Mouse (Mus musculus) liver, embryonic 11.5 days (tissue): Measurements from ENCODE around the gene Zfp764. TPM values are rescaled to one million over a fixed set of nuclear protein-coding genes. Genes with fewer than 3 reads are reported as not detected.
"Not testable (repeated sequence)": the region's sequence is repeated elsewhere in the genome, so short reads cannot be mapped to it uniquely, and the experiment has no call there.

Source experiments
- ATAC-seq: fragments of 200-750 bp; cut with Nextera tagmentation; replicated peaks from 2 replicates; pipeline ENCODE4 v1.8.0; 2017; ENCODE audit warnings: moderate number of reproducible peaks, mild to moderate bottlenecking, moderate TSS enrichment, moderate library complexity; ENCODE audit not compliant: low FRiP score
- DNase-seq: peaks from one replicate; pipeline ENCODE4 v3.0.0-alpha.2; 2017; ENCODE audit warnings: low spot score
- H3K27ac ChIP-seq: fragments of 300-500 bp; sonication (generic); 2 replicates; pipeline ENCODE4 v1.5.1; 2014; ENCODE audit warnings: mild to moderate bottlenecking, low read depth, low read length, control low read depth
- H3K27me3 ChIP-seq: fragments of 300-500 bp; sonication (generic); replicated peaks from 2 replicates; pipeline ENCODE4 v1.6.1; 2014; ENCODE audit warnings: low read length, mixed read lengths; ENCODE audit not compliant: control insufficient read depth, insufficient read depth
- H3K36me3 ChIP-seq: fragments of 300-500 bp; sonication (generic); 2 replicates; pipeline ENCODE4 v1.6.1; 2014; ENCODE audit warnings: mild to moderate bottlenecking, low read length, moderate library complexity, mixed read lengths; ENCODE audit not compliant: control insufficient read depth, insufficient read depth
- H3K4me1 ChIP-seq: fragments of 300-500 bp; sonication (generic); replicated peaks from 2 replicates; pipeline ENCODE4 v1.6.1; 2014; ENCODE audit warnings: low read length, mixed read lengths; ENCODE audit not compliant: control insufficient read depth, insufficient read depth
- H3K4me2 ChIP-seq: fragments of 300-500 bp; sonication (generic); 2 replicates; pipeline ENCODE4 v1.6.1; 2014; ENCODE audit warnings: mild to moderate bottlenecking, control low read depth, moderate library complexity
- H3K4me3 ChIP-seq: fragments of 300-500 bp; sonication (generic); 2 replicates; pipeline ENCODE4 v1.5.1; 2014; ENCODE audit warnings: low read depth, low read length, control low read depth
- H3K9ac ChIP-seq: fragments of 300-500 bp; sonication (generic); 2 replicates; pipeline ENCODE4 v1.6.1; 2014; ENCODE audit warnings: low read depth, low read length, control low read depth
- H3K9me3 ChIP-seq: fragments of 300-500 bp; sonication (generic); 2 replicates; pipeline ENCODE4 v1.6.1; 2016; ENCODE audit warnings: low read length, inconsistent platforms, mixed read lengths; ENCODE audit not compliant: control insufficient read depth
- WGBS: fragments of 180-500 bp; shearing (Covaris S2); extraction: QIAGEN DNeasy Blood & Tissue Kit; methylation state at CpG from one replicate; pipeline ENCODE4 v1.1.7; 2014; 5-methylcytosine and 5-hydroxymethylcytosine counted together
- polyA plus RNA-seq: library from polyadenylated mRNA; unstranded; fragments of >200 nt; fragmentation: Nextera tagmentation; extraction: Ambion mirVana; gene quantifications from 2 replicates; pipeline ENCODE4 v1.2.1, GENCODE M21; 2014

Zfp764 gene
- polyA plus RNA-seq, 1 experiment from 2014 or later, result 4.8 TPM

DNA sequence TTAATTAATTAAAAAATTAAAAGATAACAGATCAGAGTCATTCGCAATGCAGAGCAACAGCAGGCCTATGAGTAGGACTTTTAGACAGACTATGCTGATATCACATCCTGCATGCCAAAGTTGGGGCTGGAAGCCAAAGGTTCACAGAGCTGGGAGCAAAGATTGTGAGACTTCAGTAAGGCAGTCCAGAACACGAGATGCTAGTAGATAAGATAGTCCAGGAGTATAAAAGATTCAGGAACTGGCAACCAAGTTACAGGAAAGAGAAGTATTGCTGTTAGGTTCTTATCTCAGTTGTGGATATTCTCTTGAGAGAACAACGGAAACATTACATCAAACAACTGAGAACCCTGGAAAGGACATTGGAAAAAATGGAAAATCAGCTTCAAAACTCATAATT is 19.7 kb upstream of the Zfp764 start:
- H3K9me3 ChIP-seq, result no peaks in the 10 kb centered on the region
- H3K4me3 ChIP-seq, result no peak overlapping the region
- WGBS, result 56% methylated on average over 3 of the region's 3 CpGs
- ATAC-seq (no peak), DNase-seq (no peak)
- H3K27ac ChIP-seq, result no peak overlapping the region
- H3K36me3 ChIP-seq, result no peaks in the 10 kb centered on the region
- peaks cover 5% of the 10 kb centered on the region; the same call in 1 of the 2 replicates for H3K27me3 ChIP-seq
- H3K4me2 ChIP-seq, result no peak overlapping the region
- H3K4me1 ChIP-seq, result no peaks in the 10 kb centered on the region; the same call in 1 of the 2 replicates
- no peak overlapping the region for H3K9ac ChIP-seq

DNA sequence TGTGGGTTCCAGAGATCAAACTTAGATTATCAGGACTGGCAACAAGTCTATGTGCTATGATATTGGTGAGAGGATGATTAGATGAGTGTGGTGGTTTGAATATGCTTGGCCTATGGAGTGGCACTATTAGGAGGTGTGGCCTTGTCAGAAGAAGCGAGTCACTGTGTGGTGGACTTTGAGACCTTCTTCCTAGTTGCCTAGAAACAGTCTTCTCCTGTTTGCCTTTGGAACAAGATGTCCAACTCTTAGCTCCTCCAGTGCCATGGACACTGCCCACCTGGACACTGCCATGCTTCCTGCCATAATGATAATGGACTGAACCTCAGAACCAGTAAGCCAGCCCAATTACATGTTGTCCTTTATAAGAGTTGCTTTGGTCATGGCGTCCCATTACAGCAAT is 19.3 kb upstream of the Zfp764 start:
- H3K4me1 ChIP-seq, result peaks cover 4% of the 10 kb centered on the region
- WGBS, result 86% methylated on average over 2 of the region's 2 CpGs
- H3K27ac ChIP-seq, result no peak overlapping the region
- H3K36me3 ChIP-seq, result no peaks in the 10 kb centered on the region
- no peak for ATAC-seq
- no peaks in the 10 kb centered on the region for H3K9me3 ChIP-seq
- no peak for DNase-seq
- no peak overlapping the region for H3K9ac ChIP-seq
- peaks cover 5% of the 10 kb centered on the region; the same call in 1 of the 2 replicates for H3K27me3 ChIP-seq
- H3K4me2 ChIP-seq, result no peak overlapping the region
- H3K4me3 ChIP-seq, result no peak overlapping the region

DNA sequence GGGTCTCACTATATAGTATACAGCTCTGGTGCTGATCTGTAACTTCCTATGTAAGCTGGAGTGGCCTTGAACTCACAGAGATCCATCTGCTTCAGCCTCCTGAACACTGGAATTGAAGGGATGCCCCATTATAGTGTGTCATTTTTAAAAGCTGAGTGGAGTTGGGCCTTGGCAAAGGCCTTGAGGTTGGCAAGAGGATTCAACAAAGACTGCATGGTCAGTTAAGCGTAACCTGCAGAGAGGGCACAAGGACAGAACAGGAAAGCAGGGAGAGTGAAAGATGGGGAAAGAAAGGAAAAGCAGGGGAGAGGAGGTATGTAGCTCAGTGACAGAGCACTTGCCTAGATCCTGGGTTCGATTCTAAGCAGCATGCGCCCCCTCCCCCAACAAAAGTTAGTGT is 18.7 kb upstream of the Zfp764 start:
- Histone ChIP-seq H3K4me2 (no peak overlapping the region), H3K9me3 (no peaks in the 10 kb centered on the region), H3K36me3 (no peaks in the 10 kb centered on the region), H3K4me1 (peaks cover 5% of the 10 kb centered on the region), H3K9ac (no peak overlapping the region), H3K27ac (no peak overlapping the region), H3K27me3 (peaks cover 5% of the 10 kb centered on the region; the same call in 1 of the 2 replicates), H3K4me3 (no peak overlapping the region)
- WGBS, result 87% methylated on average over 3 of the region's 3 CpGs
- no peak for DNase-seq
- no peak for ATAC-seq

DNA sequence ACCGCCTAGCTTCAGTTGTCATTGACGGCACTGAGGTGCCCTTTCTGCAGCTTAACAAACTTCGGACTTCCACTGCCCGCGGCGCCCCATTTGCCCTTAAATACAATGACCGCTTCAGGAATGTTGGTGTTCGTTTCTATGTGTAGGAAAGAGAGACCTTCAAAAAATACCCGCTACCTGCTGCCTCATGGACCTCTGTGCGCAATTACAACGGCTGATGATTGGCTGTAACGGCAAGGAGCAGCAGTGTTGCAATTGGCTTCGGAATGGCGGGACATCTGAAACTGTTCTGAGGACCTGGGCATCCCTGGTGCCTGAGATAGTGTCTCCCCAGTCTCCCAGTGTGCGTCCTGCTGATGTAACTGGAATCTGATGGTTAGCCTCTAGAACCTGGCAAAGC is 15.6 kb upstream of the Zfp764 start:
- whole genome bisulfite sequencing, result under 1% methylated on average over 15 of the region's 15 CpGs
- no peak overlapping the region; the same call in 1 of the 2 replicates for H3K27ac ChIP-seq
- DNase-seq, result no peak

DNA sequence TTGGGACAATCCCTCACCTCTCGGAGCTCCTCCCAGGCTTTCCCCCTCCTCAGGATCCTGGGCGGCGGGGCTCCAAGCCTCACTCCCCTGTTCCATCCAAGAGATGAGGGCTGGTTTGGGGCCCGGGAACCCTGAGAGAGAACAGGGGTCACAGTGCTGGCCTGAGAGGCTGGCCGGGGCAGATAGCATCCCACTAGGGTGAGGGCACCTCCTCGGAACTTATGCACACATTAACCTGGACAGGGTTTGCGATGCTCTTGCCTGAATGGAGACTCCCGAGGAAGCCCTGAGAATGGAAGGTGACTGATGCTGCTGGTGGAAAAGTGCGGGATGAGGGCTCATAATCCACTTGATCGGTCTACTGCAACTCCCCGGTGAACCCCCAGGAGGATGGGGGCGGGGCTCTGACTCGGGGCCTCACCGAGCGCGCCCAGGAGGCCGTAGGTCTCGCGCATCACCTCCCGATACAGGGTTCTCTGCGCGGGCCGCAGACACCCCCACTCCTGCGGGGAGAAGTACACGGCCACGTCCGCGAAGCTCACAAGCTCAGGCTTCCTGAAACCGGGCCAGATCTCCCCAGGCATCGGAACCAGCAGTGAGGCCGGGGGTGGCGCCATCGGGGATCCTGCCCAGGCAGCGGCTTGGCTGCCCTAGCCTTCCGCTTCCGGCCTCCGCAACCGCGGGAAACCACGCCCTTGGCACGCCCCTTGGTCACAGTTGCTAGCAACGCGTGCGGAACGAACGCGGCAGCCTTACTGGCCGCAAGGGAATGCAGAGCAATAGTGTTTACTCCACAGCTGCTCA is 15.0 kb upstream of the Zfp764 start, which contains the start of gene Zfp688:
Zfp688 (minus strand) TSS at position 681 of the 804 bp plus-strand sequence.
- Histone ChIP-seq H3K27me3 (peaks cover 5% of the 10 kb centered on the region; the same call in 1 of the 2 replicates), H3K9me3 (no peaks in the 10 kb centered on the region), H3K27ac (peak within 1 kb of the TSS; percentile 68), H3K4me3 (peak within 1 kb of the TSS; percentile 85), H3K9ac (peak within 1 kb of the TSS; percentile 88), H3K4me2 (peak within 1 kb of the TSS; percentile 88), H3K4me1 (peaks cover 5% of the 10 kb centered on the region), H3K36me3 (peaks cover 5% of the 10 kb centered on the region; the same call in 1 of the 2 replicates)
- ATAC-seq (peak; percentile 96), DNase-seq (peak; percentile 97)
- WGBS, result 1% methylated on average over 48 of the region's 48 CpGs

More for the DNA sequence above, 15.6 kb upstream of the Zfp764 start:
- Histone ChIP-seq H3K27me3 (peaks cover 5% of the 10 kb centered on the region; the same call in 1 of the 2 replicates), H3K9ac (peak overlapping the region; percentile 88), H3K4me1 (peaks cover 5% of the 10 kb centered on the region), H3K4me2 (peak overlapping the region; percentile 88), H3K9me3 (no peaks in the 10 kb centered on the region), H3K4me3 (peak overlapping the region; percentile 85), H3K36me3 (peaks cover 5% of the 10 kb centered on the region; the same call in 1 of the 2 replicates)
- ATAC-seq, result peak; percentile 52

DNA sequence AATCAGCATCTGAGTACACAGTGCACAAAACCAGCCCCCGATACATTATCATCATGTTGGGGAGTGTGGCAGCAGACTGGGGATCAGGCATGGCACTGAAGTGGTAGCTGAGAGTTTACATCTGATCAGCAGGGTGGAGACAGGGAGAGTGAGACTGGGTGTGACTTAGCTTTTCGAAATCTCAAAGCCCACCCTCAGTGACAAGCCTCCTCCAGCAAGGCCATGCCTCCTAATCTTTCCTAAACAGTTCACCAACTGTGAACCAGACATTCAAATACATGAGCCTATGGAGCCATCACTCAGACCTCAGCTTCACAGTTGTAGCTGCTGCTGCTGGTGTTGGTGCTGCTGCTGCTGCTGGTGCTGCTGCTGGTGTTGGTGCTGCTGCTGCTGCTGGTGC is 4.8 kb upstream of the Zfp764 start:
- Histone ChIP-seq H3K36me3 (no peaks in the 10 kb centered on the region), H3K4me2 (no peak overlapping the region), H3K27ac (no peak overlapping the region), H3K9ac (no peak overlapping the region), H3K4me3 (no peak overlapping the region), H3K9me3 (no peaks in the 10 kb centered on the region), H3K27me3 (no peaks in the 10 kb centered on the region), H3K4me1 (no peaks in the 10 kb centered on the region)
- no peak for ATAC-seq
- 59% methylated on average over 2 of the region's 2 CpGs for WGBS
- DNase-seq, result no peak

DNA sequence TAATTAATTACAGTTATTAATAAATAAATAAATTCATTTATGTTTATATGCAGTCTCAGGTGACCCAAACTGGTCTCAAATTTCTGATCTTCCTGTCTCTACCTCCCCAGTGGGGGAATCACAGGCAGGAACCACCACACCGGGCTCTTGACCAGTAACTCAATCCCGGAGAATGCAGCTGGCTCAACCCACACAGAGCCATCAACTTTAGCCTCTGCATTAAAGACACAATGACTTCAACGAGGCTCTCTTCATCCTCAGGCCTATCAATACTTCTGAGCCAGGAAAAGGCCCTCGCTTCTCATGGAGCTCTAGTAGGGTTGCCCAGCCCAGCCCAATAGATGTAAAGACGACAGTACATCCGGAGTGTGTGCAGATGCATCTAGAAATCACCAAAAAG is 2.5 kb downstream of the Zfp764 start:
- H3K27me3 ChIP-seq, H3K4me2 ChIP-seq, H3K4me3 ChIP-seq, H3K9me3 ChIP-seq, ATAC-seq, H3K4me1 ChIP-seq, DNase-seq, H3K36me3 ChIP-seq, H3K9ac ChIP-seq, H3K27ac ChIP-seq: not testable (repeated sequence)
- WGBS, result 87% methylated on average over 6 of the region's 6 CpGs

DNA sequence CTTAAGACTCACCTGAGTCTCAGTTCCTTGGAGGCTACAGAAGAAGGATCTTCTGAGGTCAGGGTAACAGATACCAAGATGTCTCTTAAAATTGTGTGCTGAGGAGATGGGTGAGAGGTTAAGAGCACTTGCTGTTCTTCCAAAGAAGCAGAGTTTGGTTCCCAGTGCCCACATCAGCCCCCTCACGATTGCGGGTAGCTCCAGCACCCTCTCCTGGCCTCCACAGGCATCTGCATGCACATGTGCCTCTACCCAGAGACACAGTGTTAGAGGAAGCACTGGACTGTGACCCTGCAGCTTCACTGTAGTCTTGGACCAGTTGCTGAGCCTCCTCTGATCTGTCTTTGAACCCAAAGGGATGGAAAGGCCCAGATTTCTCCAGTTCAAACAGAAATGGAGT is 3.6 kb downstream of the Zfp764 start:
- Histone ChIP-seq H3K27me3 (no peaks in the 10 kb centered on the region), H3K36me3 (0 out of 2 replicates have a peak, but pooled peaks cover 3% of the 10 kb centered on the region), H3K27ac (no peak overlapping the region), H3K4me3 (no peak overlapping the region), H3K4me2 (no peak overlapping the region), H3K9ac (no peak overlapping the region), H3K9me3 (no peaks in the 10 kb centered on the region), H3K4me1 (peaks cover 4% of the 10 kb centered on the region; the same call in 1 of the 2 replicates)
- ATAC-seq (no peak), DNase-seq (no peak)
- 48% methylated on average over 2 of the region's 2 CpGs for WGBS
